Mouse (Mus musculus) hindbrain, embryonic 10.5 days (tissue): ENCODE measurements around the gene G6pdx. TPM values are rescaled to one million over a fixed set of nuclear protein-coding genes. Genes with fewer than 3 reads are reported as not detected.

Experiments used
- DNase-seq: peaks from one replicate; pipeline ENCODE4 v3.0.0-alpha.2; 2017; ENCODE audit warnings: low spot score
- H3K27ac ChIP-seq: fragments of 300-500 bp; sonication (generic); 2 replicates; pipeline ENCODE4 v1.5.1; 2016; ENCODE audit warnings: mild to moderate bottlenecking, moderate library complexity
- H3K27me3 ChIP-seq: fragments of 300-500 bp; sonication (generic); 2 replicates; pipeline ENCODE4 v1.6.1; 2016; ENCODE audit warnings: mild to moderate bottlenecking; ENCODE audit not compliant: poor library complexity, insufficient read depth, severe bottlenecking
- H3K36me3 ChIP-seq: fragments of 300-500 bp; sonication (generic); 2 replicates; pipeline ENCODE4 v1.6.1; 2016; ENCODE audit warnings: mild to moderate bottlenecking, moderate library complexity
- H3K4me1 ChIP-seq: fragments of 300-500 bp; sonication (generic); replicated peaks from 2 replicates; pipeline ENCODE4 v1.6.1; 2016; ENCODE audit warnings: mild to moderate bottlenecking
- H3K4me3 ChIP-seq: fragments of 300-500 bp; sonication (generic); 2 replicates; pipeline ENCODE4 v1.5.1; 2016; ENCODE audit warnings: mild to moderate bottlenecking, moderate library complexity
- H3K9me3 ChIP-seq: fragments of 300-500 bp; sonication (generic); 2 replicates; pipeline ENCODE4 v1.6.1; 2016; ENCODE audit warnings: mild to moderate bottlenecking, moderate library complexity
- WGBS: fragments of 180-500 bp; shearing (Covaris S2); methylation state at CpG from one replicate; pipeline ENCODE4 v1.1.7; 2016; 5-methylcytosine and 5-hydroxymethylcytosine counted together
- polyA plus RNA-seq: library from polyadenylated mRNA; unstranded; fragments of >200 nt; fragmentation: Nextera tagmentation; extraction: Ambion mirVana; gene quantifications from 2 replicates; pipeline ENCODE4 v1.2.1, GENCODE M21; 2016

The G6pdx gene
- polyA plus RNA-seq, 1 experiment from 2014 or later = 56.4 TPM

DNA sequence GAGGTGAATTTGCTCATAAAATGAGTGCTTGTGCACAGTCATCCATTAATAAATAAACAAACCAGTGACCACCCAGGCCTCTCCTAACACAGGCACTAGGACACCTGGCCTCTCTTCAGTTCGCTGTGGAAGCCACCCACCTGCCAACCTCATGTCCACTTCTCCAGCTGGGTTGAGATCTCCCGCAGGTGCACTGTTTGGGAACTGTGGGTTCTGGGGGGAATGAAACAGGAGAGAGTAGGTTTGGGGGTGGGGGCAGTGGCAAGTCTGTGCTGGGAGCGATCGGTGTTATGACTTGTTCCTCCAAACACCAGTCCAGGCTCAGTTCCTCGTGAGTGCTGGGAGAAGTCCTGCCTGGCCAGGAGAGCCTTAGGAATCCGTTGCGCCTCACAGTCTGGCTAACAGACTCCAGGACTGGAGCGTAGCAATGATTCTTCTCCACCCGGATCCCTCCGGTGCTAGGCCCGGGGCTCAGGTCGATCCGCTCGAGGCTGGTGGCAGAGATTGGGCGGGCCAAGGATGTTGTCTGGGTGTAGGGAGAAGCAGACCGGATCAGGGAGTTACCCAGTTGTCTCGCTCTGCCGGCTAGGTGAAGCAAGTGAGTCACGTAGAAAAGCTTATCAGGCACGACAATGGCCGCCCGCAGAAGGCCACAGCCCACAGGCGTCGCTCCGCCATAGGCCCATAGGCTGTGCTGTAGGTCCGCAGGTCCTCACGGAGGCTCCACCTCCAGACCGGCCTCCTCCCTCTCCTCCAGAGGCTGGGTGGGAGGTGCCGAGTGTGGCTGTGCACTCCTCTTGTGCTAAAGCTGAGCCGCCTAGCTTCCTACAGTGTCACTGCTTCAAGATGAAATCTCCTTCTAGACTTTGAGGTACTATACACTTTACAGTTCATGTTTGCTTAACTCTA is 36.2 kb downstream of the G6pdx start, which contains the start of the genes Fam3a and Ikbkg:
Gene Fam3a (minus strand): TSS at position 738 of the 909 bp plus-strand sequence.
Gene Ikbkg (plus strand): TSS at position 756 of the 909 bp plus-strand sequence.
- Histone ChIP-seq H3K36me3 (peaks cover 5% of the 10 kb centered on the region; the same call in 1 of the 2 replicates), H3K4me3 (peak within 1 kb of the TSS; percentile 61), H3K4me1 (peaks cover 4% of the 10 kb centered on the region; the same call in 1 of the 2 replicates), H3K27ac (peak within 1 kb of the TSS; percentile 92), H3K9me3 (no peaks in the 10 kb centered on the region), H3K27me3 (no peaks in the 10 kb centered on the region)
- WGBS = 20% methylated on average over 30 of the region's 30 CpGs
- peak; percentile 78 for DNase-seq

DNA sequence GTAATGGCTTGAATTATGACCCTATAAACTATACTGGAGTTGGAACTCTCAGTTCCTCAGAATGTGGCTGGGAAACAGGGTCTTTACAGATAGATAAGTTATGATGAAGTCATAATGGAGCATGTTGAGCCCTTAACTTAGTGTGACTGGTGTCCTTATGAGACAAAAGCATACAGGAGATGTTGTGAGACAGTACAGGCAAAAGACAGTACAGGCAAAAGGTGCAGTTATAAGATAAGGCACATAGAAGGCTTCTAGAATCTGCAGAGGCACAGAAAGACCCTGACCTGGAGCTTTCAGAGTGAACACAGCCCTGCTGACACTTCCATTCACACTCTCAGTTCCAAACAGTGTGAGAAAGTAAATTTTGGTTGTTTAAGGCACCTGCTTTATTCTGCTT is 40.8 kb downstream of the G6pdx start:
- H3K36me3 ChIP-seq = peaks cover 35% of the 10 kb centered on the region
- no peaks in the 10 kb centered on the region for H3K27me3 ChIP-seq
- H3K9me3 ChIP-seq = no peaks in the 10 kb centered on the region
- no peak overlapping the region for H3K4me3 ChIP-seq
- H3K4me1 ChIP-seq = no peaks in the 10 kb centered on the region; the same call in 1 of the 2 replicates
- DNase-seq = no peak
- H3K27ac ChIP-seq = no peak overlapping the region

DNA sequence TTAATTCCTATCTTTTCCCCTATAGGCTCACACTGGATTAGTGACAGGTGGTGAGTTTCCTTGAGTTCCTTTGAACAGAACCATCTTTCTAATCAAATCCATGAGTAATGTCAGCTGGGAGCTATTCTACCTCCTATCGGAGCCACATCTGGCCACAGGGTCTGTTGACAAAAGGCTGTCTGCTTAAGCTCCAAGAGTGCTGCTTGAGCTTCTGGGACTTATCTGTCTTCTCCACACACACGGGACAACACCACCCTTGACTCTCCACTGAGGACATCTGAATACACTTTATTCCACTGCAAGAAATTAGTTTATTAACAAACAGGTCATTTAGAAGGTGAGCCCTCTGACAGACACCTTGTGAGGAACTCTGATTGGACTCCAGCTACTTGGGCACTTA is 44.5 kb downstream of the G6pdx start:
- 83% methylated on average over 2 of the region's 2 CpGs for WGBS
- no peak for DNase-seq
- Histone ChIP-seq H3K36me3 (peaks cover 30% of the 10 kb centered on the region), H3K4me1 (no peaks in the 10 kb centered on the region), H3K4me3 (no peak overlapping the region), H3K27ac (no peak overlapping the region), H3K9me3 (no peaks in the 10 kb centered on the region), H3K27me3 (no peaks in the 10 kb centered on the region)

DNA sequence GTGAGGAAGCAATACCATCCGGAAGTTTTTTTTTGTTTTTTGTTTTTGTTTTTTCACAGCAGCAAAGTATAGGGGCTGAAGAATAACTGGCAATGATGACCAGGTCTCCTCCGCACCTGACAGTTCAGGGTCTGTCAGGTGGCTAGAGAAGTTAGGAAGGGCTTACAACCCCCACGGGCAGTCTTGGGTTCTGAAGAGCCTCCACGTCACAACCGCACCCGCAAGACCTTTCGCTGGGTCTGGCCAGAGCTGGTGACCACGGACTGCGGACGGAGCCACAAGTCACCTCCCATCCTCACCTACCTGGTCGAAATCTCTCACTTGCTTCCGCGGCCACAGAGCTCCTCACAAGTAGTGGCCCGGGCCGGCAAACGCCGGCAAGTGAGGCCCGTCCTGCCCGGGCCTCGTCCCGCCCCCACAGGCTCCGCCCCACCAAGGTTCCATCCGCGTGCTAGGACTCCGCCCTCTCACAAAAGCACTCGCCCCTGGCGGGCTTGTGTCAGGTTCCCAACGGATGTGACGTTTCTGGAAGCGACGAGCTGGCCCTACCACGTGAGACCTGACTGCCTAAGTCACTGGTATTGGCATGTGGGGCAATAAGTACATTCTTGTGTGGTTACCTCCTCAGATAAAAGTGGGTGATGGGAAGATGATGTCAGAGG is 56.0 kb downstream of the G6pdx start, which contains the start of the genes Ubl4a and Slc10a3:
Gene Ubl4a (minus strand): TSS at position 331 of the 662 bp plus-strand sequence.
Gene Slc10a3 (minus strand): TSS at position 462 of the 662 bp plus-strand sequence.
- WGBS = 19% methylated on average over 32 of the region's 32 CpGs
- peak; percentile 85 for DNase-seq
- Histone ChIP-seq H3K9me3 (no peaks in the 10 kb centered on the region), H3K4me3 (peak within 1 kb of the TSS; percentile 53), H3K4me1 (0 out of 2 replicates have a peak, but pooled peaks cover 8% of the 10 kb centered on the region), H3K36me3 (peaks cover 13% of the 10 kb centered on the region), H3K27me3 (no peaks in the 10 kb centered on the region), H3K27ac (peak within 1 kb of the TSS; percentile 77)

DNA sequence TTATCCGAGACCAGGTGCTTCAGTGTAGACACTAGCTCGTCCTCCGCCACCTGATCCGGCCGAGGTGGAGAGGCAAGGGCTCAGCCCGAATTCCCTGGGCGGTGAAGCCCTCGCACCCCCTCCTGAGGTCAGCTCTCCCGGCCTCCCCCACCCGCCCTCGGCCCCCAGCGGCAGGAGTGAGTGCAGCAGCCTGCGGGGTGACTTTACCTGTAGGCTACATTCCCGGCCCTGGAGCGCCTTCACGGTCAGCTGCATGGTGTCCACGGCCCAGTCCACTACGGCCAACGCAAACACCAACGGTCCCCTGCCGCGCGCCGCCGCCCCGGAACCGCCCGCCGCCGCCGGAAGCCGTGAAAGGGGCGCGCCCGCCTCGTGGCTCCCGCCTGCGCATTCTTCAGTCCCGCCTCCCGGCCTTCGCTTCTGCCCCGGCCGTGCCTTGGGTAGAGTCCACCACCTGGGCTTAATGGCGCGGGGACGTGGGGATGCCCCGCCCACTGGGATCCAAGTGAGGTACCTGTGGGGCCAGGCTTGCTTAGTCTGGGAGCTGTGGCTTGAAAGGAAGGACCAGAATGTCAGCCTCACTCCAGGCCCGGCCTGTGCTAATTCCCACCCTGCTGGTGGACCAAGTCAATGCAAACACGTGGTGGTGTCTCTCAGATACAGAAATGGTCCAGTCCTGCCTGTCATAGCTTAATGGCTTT is 60.6 kb downstream of the G6pdx start:
- Histone ChIP-seq H3K27me3 (no peaks in the 10 kb centered on the region), H3K4me3 (peak overlapping the region; percentile 69), H3K9me3 (no peaks in the 10 kb centered on the region), H3K36me3 (peaks cover 25% of the 10 kb centered on the region), H3K4me1 (peaks cover 13% of the 10 kb centered on the region), H3K27ac (peak overlapping the region; percentile 90)
- DNase-seq = peak; percentile 67
- WGBS = 20% methylated on average over 49 of the region's 49 CpGs

DNA sequence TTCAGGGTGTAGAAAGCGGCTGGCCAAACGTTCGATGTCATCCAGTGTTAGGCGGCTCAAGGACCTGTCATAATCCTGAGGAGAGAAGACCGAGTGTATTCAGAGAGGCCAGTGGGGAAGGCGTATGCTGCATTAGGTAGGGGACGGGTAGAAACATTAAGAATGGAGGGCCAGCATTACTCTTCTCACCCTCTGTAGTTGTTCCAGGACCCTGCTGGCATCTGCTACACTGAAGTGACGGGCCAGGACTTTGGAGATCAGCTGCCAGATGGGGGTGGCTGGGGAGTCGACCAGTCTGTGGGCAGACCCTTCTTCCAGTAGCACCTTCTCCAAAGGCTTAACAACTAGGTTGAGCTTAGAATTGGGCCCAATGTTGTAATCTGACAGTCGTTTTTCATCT is 61.5 kb downstream of the G6pdx start:
- H3K9me3 ChIP-seq = no peaks in the 10 kb centered on the region
- H3K27me3 ChIP-seq = no peaks in the 10 kb centered on the region
- peak overlapping the region; percentile 90 for H3K27ac ChIP-seq
- H3K36me3 ChIP-seq = peaks cover 25% of the 10 kb centered on the region
- 75% methylated on average over 10 of the region's 10 CpGs for WGBS
- peaks cover 10% of the 10 kb centered on the region for H3K4me1 ChIP-seq
- peak overlapping the region; percentile 69 for H3K4me3 ChIP-seq
- DNase-seq = no peak

Other genes with a start within 250 kb of the G6pdx start
- gene Flna, start 179.4 kb downstream of the G6pdx start, polyA plus RNA-seq = 215 and 271 TPM in 2 replicates
- 23.5 and 24.4 TPM in 2 replicates for gene Emd, start 174.5 kb downstream of the G6pdx start, polyA plus RNA-seq
- gene Rpl10, start 158.4 kb downstream of the G6pdx start, polyA plus RNA-seq = 697 and 756 TPM in 2 replicates
- 70.6 and 76.1 TPM in 2 replicates for gene Taz, start 147.3 kb downstream of the G6pdx start, polyA plus RNA-seq
- gene Dnase1l1, start 146.9 kb downstream of the G6pdx start, polyA plus RNA-seq = 3.6 and 5.2 TPM in 2 replicates
- gene Atp6ap1, start 132.1 kb downstream of the G6pdx start, polyA plus RNA-seq = 103 and 112 TPM in 2 replicates
- 331 and 436 TPM in 2 replicates for gene Gdi1, start 124.2 kb downstream of the G6pdx start, polyA plus RNA-seq
- gene Fam50a, start 116.2 kb downstream of the G6pdx start, polyA plus RNA-seq = 66.4 and 67.8 TPM in 2 replicates
- 21.2 and 26.6 TPM in 2 replicates for gene Plxna3, start 100.1 kb downstream of the G6pdx start, polyA plus RNA-seq
- gene Lage3, start 75.6 kb downstream of the G6pdx start, polyA plus RNA-seq = 113 and 120 TPM in 2 replicates
- gene Ubl4a, start 56.0 kb downstream of the G6pdx start, polyA plus RNA-seq = 66.2 and 68.1 TPM in 2 replicates
- gene Slc10a3, start 55.8 kb downstream of the G6pdx start, polyA plus RNA-seq = 9.3 and 10.8 TPM in 2 replicates
- gene Fam3a, start 35.9 kb downstream of the G6pdx start, polyA plus RNA-seq = 27.3 and 30.8 TPM in 2 replicates
- gene Ikbkg, start 35.9 kb downstream of the G6pdx start, polyA plus RNA-seq = 17.0 and 20.1 TPM in 2 replicates
- not detected in 2 replicates for gene Gm6880, start 52.2 kb upstream of the G6pdx start, polyA plus RNA-seq
- gene Olfr1326-ps1, start 145.7 kb upstream of the G6pdx start, polyA plus RNA-seq = not detected in 2 replicates
- not detected in 2 replicates for gene Olfr1325, start 163.5 kb upstream of the G6pdx start, polyA plus RNA-seq
- 0.10 TPM in 1 of 2 replicates, not detected in the other for gene Gm5640, start 216.4 kb upstream of the G6pdx start, polyA plus RNA-seq